Mouse (Mus musculus) hindlimb bud, embryonic 11.5 days (tissue): ENCODE measurements around the gene Oxa1l.

Experiments used
- DNase-seq: peaks from one replicate; pipeline ENCODE4 v3.0.0-alpha.2; 2012; ENCODE audit warnings: low read depth, low spot score; ENCODE audit errors: extremely low spot score

Oxa1l gene

DNA sequence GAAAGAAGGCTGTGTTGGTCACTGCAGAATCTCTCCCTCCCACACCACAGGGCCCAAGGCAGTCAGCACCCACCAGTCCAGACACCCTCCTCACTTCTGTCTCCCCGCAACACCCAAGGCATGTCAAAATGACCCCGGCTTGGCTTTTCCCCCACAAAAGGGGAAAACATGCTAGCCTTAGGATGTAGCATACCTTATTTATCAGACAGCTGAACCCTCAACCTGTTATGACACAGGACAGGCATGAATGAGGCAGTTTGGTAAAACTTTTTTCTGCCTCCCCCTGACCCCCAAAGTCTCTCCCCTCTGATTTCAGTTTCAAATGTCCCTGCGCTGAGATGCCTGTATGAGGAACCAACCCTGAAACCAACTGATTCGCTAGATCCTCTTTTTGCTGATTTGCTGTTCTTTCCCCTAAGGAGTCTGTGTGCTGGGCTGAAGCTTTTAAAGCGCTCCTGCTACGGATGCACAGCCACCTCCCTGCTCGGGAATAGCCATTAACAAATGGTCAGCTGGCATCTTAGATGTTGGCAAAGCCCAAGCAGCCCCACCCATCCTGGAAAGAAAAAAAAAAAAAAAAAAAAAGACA, 48.5 kb downstream of the Oxa1l start:
- no peak for DNase-seq

- no peak for DNase-seq
These were observed 49.6 kb downstream of the Oxa1l start for GRCm38 (mm10) chr14:54409980-54410810.

- DNase-seq: no peak
These were observed 51.5 kb downstream of the Oxa1l start for GRCm38 (mm10) chr14:54412000-54412576.

DNA sequence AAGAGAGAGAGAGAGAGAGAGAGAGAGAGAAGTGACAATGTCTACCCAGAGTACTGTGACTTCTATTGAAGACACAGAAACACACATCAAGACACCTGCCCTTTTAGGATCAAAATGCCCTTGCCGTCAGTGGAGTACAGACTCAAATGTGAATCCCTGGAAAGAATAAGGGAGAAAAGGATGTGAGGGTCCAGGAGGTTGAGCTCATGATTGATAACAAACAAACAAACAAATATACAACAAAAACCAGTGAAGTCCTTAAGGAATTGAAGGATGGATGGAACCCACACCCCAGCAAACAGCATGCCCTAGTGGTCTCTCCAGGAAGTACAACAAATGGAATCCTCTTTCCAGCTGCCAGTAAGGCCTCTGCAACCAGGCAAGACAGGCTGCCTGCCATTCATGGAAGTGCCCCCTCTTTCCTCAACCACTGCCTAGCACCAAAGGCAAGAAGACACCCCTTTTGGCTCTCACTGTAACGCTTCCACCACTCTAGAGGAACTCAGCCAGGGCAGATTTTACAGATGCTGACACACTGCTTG, 52.1 kb downstream of the Oxa1l start:
- no peak for DNase-seq

DNA sequence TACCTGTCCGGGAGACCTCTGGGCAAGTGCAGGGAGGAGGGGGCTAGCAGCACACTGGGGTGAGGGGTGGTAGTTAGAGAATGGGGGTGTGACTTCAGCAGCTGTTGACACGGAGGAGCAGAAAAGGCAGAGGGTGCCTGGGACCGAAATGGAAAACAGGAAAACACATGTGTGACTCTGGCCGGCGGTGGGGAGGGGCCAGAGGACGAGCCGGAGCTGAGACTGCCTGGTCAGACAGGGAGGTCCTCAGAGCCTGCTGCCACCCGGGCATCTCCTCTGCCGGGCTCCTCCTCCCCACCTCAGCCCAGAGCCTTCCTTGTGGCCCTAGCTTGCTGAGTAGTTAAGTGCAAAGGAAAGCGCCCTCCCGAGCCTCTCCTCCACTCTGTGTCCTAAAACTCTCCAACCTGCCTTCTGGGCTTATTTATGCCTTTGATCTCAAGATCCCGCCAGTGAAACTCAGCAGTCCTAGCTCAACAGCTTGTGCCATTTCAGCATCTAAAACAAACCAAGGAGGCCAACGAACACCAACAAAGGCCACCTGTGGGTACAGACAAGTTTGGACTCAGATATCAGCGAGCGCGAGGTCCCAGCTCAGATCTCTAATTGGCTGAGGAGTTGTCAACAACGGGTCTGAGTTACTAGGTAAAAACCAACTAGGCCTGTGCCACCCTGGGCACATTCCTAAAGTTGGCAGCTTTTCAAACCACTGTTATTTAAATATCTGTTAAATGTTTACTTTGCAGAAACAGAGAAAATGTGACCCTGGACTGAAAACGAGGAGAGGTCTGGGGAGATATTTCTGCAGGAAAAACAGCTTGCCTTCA, 53.5 kb downstream of the Oxa1l start:
- DNase-seq: no peak

DNA sequence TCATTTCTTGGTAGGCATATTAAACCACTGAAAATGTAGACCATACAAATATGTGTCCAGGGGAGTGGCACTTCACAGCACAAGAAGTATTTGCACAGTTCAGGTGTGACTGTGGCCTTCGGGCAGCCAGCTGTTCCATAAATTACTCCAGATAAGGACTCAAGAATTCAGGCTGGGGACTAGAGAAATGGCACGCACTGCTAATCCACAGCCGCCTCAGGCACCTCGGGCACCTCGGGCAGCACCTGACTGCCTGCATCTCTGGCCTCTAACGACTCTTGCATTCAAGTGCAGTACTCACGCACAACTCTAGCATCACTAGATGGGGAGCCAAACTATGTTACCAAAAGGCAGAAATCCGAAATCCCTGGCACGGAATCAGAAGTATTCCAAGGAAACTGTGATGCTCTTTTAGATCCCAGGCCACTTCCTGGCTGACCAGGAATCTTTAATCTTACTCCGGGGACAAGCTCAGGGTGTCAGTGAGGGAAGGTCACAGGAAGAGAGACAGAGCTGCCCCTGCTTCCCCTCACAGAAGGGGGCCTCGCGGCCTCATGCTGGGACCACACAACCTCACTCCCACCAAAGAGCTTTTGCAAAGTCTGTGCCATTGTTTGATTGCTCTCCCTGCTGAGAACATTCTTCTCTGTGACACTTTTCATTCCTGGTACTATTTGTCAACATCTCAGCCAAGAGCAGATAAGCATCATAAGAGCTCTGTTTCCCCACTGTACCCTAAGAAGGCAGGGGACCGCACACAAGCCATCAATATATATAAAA, 54.8 kb downstream of the Oxa1l start:
- DNase-seq: no peak

DNA sequence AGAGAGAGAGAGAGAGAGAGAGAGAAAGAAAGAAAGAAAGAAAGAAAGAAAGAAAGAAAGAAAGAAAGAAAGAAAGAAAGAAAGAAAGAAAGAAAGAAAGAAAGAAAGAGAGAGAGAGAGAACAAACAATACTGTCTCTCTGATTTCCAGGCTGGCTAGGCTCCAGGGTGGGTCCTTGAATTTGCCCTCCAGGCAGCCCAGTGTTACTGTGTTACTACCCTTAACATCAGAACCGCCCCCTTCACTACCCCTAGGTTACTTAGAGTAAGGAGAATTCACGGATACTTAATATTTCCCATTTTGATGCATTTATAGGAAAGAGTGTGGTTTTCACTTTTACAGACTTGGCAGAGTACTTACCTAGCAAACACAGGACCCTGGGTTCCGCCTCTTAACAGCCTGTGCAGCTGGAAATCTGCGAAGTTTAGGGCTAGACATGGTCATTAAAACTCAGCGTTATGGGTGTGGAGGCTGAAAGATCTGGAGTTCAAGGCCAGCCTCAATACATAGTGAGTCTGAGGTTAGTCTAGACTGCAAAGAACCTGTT, 55.7 kb downstream of the Oxa1l start:
- no peak for DNase-seq

- no peak for DNase-seq
These were observed 56.2 kb downstream of the Oxa1l start for GRCm38 (mm10) chr14:54416830-54417229.

DNA sequence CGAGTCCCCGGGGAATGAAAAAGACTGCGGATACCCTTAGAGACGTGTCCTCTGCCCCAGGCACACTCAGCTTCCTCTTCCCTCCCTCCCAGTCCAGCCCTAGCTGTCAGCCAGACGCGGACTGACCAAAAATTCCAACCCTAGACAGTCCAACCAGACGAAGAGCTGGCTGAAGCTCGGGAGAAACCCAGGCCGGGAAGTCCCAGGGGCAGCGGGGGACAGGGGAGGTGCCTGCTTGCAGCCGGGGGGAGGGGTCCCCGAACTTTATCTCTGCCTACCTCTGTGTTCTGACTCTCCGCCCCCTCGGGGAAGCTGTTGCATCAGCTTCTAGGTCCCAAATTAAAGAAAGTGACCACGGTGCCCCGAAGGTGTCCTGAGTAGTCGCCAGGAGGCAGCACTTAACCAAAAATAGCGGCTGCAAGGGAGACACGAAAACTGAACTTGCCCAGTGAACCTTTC, 57.0 kb downstream of the Oxa1l start, which contains the start of gene Slc7a7:
Gene Slc7a7 (minus strand): TSS at position 158 of the 459 bp plus-strand sequence.
- DNase-seq: no peak
